Mouse (Mus musculus) heart, postnatal 0 days (tissue): ENCODE data around the gene Dhrs1.

Experiments used
- CTCF ChIP-seq: IDR thresholded peaks from 2 replicates; pipeline ENCODE4 v1.5.1; 2016; ENCODE audit warnings: antibody characterized with exemption, control low read depth, low read depth
- EP300 ChIP-seq: IDR thresholded peaks from 2 replicates; pipeline ENCODE4 v1.6.1; 2016; ENCODE audit warnings: antibody characterized with exemption, low read depth

DNA sequence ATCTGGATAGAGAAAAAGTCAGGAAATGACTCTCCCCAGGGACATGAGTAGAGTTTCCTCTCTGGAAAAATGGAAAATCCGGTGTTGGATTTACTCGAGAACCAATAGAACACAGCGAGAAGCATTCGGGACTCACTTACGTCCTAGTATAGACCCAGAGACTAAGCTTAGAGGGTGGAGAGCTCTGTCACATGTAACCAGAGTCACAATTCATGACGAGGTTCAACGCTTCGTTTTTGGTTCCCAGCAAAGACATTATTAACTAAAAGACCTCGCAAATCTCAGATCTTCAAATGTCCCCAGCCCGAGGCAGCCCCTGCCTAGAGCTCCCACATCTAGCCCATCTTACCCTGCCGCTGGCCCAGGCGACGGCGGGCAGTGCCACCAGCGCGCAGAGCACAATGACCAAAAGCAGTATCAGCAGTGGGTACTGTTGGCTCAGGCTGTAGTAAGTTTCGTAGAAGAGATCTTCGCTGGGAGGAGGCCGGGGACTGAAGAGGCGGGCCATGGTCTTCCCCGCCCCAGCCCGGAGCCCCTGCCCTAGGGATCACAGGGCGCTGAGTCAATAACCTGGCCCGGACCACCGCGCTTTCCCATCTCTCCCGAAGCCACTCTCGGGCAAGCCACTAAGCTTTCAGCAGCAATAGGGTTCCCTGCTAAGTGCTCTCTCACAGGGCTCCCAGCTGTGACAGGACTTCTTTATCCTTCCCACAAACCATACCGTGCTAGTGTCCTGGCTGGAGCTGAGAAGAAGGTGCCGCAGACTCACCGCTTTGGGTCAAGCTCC is 37.9 kb upstream of the Dhrs1 start:
- TF ChIP-seq CTCF (no peak), EP300 (no peak)
